Mouse (Mus musculus) kidney, postnatal 0 days (tissue): ENCODE measurements around the gene Cuedc2. TPM values are rescaled to one million over a fixed set of nuclear protein-coding genes. Genes with fewer than 3 reads are reported as not detected.

ENCODE experiments used
- ATAC-seq: fragments of 200-750 bp; cut with Nextera tagmentation; replicated peaks from 2 replicates; pipeline ENCODE4 v1.8.0; 2017; ENCODE audit warnings: low read depth, moderate number of reproducible peaks, moderate TSS enrichment, moderate library complexity; ENCODE audit not compliant: low FRiP score
- DNase-seq: peaks from one replicate; pipeline ENCODE4 v3.0.0-alpha.2; 2016; ENCODE audit warnings: low spot score
- H3K27ac ChIP-seq: fragments of 300-500 bp; sonication (generic); 2 replicates; pipeline ENCODE4 v1.5.1; 2014; ENCODE audit warnings: mild to moderate bottlenecking
- H3K27me3 ChIP-seq: fragments of 300-500 bp; sonication (generic); 2 replicates; pipeline ENCODE4 v1.6.1; 2014; ENCODE audit warnings: low read length, mixed read lengths; ENCODE audit not compliant: insufficient read depth
- H3K36me3 ChIP-seq: fragments of 300-500 bp; sonication (generic); 2 replicates; pipeline ENCODE4 v1.6.1; 2014; ENCODE audit warnings: low read length, mixed read lengths; ENCODE audit not compliant: insufficient read depth
- H3K4me1 ChIP-seq: fragments of 300-500 bp; sonication (generic); replicated peaks from 2 replicates; pipeline ENCODE4 v1.6.1; 2014; ENCODE audit warnings: antibody characterized with exemption, low read length, mixed read lengths; ENCODE audit not compliant: insufficient read depth
- H3K4me2 ChIP-seq: fragments of 300-500 bp; sonication (generic); 2 replicates; pipeline ENCODE4 v1.6.1; 2014; ENCODE audit warnings: mild to moderate bottlenecking, low read length, moderate library complexity, mixed read lengths
- H3K4me3 ChIP-seq: fragments of 300-500 bp; sonication (generic); replicated peaks from 2 replicates; pipeline ENCODE4 v1.5.1; 2014; ENCODE audit warnings: low read depth, low read length
- H3K9ac ChIP-seq: fragments of 300-500 bp; sonication (generic); 2 replicates; pipeline ENCODE4 v1.6.1; 2014; ENCODE audit warnings: low read depth, low read length
- H3K9me3 ChIP-seq: fragments of 300-500 bp; sonication (generic); replicated peaks from 2 replicates; pipeline ENCODE4 v1.6.1; 2016; ENCODE audit warnings: low read length, inconsistent platforms, mixed read lengths
- CTCF ChIP-seq: IDR thresholded peaks from 2 replicates; pipeline ENCODE4 v1.5.1; 2016; ENCODE audit warnings: antibody characterized with exemption, low read depth, mild to moderate bottlenecking, moderate library complexity
- WGBS: fragments of 180-500 bp; shearing (Covaris S2); extraction: QIAGEN DNeasy Blood & Tissue Kit; methylation state at CpG from one replicate; pipeline ENCODE4 v1.1.7; 2014; 5-methylcytosine and 5-hydroxymethylcytosine counted together
- polyA plus RNA-seq: library from polyadenylated mRNA; unstranded; fragments of >200 nt; fragmentation: Nextera tagmentation; extraction: Ambion mirVana; gene quantifications from 2 replicates; pipeline ENCODE4 v1.2.1, GENCODE M21; 2015

Cuedc2 gene
- polyA plus RNA-seq, 1 experiment from 2014 or later, result 167 TPM

DNA sequence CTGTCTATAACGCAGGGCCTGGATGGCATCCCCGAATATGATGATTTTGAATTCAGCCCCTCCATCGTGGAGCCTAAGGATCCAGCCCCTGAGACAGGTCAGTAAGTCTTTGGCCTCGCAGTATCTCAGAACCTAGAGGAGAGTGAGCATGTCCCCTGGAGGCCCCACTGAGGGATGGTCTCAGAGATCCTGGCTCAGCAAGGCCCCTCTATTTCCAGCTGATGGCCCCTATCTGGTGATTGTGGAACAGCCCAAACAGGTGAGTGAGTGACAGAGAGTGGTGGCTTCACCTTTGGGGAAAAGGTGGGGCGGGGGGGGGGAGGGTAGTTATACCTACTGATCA, 32.3 kb downstream of the Cuedc2 start:
- no peak overlapping the region for H3K27ac ChIP-seq
- peaks cover 5% of the 10 kb centered on the region; the same call in 1 of the 2 replicates for H3K4me1 ChIP-seq
- H3K4me2 ChIP-seq, result peak overlapping the region; percentile 98
- peak overlapping the region; percentile 71 for H3K9ac ChIP-seq
- no peaks in the 10 kb centered on the region for H3K9me3 ChIP-seq
- peak overlapping the region; percentile 75 for H3K4me3 ChIP-seq
- no peak for TF ChIP-seq CTCF
- no peak for ATAC-seq
- no peaks in the 10 kb centered on the region for H3K27me3 ChIP-seq
- DNase-seq, result no peak
- H3K36me3 ChIP-seq, result peaks cover 12% of the 10 kb centered on the region
- WGBS, result 55% methylated on average over 5 of the region's 5 CpGs

DNA sequence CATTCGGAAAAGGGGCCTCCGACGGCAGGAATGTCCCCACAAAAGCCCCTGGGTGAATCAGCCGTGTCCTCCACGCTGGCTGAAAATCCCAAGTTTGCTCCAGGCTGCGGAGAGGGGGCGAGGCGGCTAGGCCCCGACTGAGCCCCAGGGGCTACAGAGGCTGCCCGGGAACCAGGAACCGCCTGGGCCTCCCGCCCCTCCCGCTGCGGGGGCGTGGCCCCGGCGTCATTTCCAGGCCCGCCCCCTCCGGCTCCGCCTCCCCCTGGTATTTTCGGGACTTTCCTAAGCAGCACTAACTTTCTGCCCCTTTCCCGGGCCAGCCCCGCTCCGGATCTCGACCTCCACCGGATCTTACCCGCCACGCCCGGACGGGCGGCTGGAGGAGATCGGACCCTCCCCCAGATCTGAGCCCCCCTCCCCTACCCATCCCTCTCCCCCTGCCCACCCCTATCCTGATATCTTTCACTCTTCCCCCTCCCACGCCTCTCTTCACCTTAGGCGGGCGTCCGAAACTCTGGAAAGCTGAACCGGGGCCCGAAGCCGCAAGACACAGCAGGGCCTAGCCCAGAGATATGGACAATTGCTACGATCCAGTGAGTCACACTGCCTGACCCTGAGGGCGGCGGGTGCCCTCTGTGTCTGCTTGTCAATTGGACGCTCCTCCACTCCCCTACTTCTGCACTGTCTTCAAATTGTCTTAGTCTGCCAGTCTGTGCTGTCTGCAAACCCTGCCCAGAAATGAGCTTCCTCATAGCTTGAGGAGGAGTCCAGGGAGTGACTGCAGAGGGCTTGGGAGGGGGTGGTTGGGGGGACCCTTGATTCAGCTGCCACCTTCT, 32.9 kb downstream of the Cuedc2 start:
- Histone ChIP-seq H3K27ac (peak overlapping the region; percentile 91), H3K27me3 (no peaks in the 10 kb centered on the region), H3K9ac (peak overlapping the region; percentile 71), H3K4me1 (peaks cover 5% of the 10 kb centered on the region; the same call in 1 of the 2 replicates), H3K4me3 (peak overlapping the region; percentile 75), H3K9me3 (no peaks in the 10 kb centered on the region), H3K36me3 (peaks cover 6% of the 10 kb centered on the region; the same call in 1 of the 2 replicates), H3K4me2 (peak overlapping the region; percentile 98)
- under 1% methylated on average over 42 of the region's 43 CpGs for WGBS
- DNase-seq (peak; percentile 90), ATAC-seq (peak; percentile 70)
- no peak for TF ChIP-seq CTCF

- H3K4me2 ChIP-seq, result peak overlapping the region; percentile 98
- no peaks in the 10 kb centered on the region for H3K9me3 ChIP-seq
- H3K36me3 ChIP-seq, result peaks cover 3% of the 10 kb centered on the region; the same call in 1 of the 2 replicates
- peak; percentile 25 for ATAC-seq
- H3K9ac ChIP-seq, result peak overlapping the region; percentile 71
- no peak for DNase-seq
- no peak for TF ChIP-seq CTCF
- peaks cover 5% of the 10 kb centered on the region; the same call in 1 of the 2 replicates for H3K4me1 ChIP-seq
- H3K27ac ChIP-seq, result peak overlapping the region; percentile 91
- peak overlapping the region; percentile 75 for H3K4me3 ChIP-seq
- under 1% methylated on average over 34 of the region's 34 CpGs for WGBS
- no peaks in the 10 kb centered on the region for H3K27me3 ChIP-seq
These were observed 33.6 kb downstream of the Cuedc2 start for GRCm38 (mm10) chr19:46304908-46305333.

DNA sequence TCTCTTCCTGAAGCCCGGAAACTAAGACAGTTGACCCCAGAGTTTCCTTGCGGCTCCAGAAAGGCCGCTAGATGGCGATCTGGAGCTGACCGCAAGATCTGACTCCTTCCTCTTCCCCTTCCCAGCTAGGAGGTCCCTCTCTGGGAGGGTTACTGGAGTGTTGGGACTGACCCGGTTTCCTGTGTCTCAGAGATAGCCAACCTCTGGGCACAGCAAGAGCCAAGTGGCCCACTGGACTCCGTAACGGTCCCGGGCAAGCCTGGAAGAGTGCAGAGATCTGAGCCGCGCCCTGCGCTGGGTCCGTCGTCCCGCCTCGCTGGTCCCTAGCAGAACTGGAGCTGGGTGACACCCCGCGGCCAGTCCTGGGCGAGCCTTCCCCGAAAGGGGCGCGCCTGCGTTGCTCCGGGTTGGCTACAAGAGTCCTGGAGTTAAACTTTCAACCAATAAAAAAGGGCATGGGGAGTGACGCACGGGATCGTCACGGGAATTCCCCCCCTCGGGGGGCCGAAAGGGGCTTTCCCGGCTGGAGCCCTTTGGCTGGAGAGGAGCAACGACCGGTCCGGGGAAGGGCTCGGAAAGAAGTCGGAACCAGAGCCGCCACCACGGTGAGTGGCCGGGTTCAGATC, 34.2 kb downstream of the Cuedc2 start, which contains the start of gene Nfkb2:
TSS of gene Nfkb2 (plus strand) at position 105 of the 626 bp plus-strand sequence.
- Histone ChIP-seq H3K4me1 (peaks cover 5% of the 10 kb centered on the region; the same call in 1 of the 2 replicates), H3K9me3 (no peaks in the 10 kb centered on the region), H3K4me3 (peak within 1 kb of the TSS; percentile 75), H3K9ac (peak within 1 kb of the TSS; percentile 71), H3K36me3 (no peaks in the 10 kb centered on the region), H3K27me3 (no peaks in the 10 kb centered on the region), H3K27ac (peak within 1 kb of the TSS; percentile 91), H3K4me2 (peak within 1 kb of the TSS; percentile 98)
- peak; percentile 91 for TF ChIP-seq CTCF
- under 1% methylated on average over 39 of the region's 39 CpGs for WGBS
- DNase-seq (peak; percentile 97), ATAC-seq (peak; percentile 93)

- ATAC-seq (no peak), DNase-seq (no peak)
- Histone ChIP-seq H3K36me3 (no peaks in the 10 kb centered on the region), H3K4me3 (peak overlapping the region; percentile 75), H3K27me3 (no peaks in the 10 kb centered on the region), H3K4me1 (peaks cover 5% of the 10 kb centered on the region; the same call in 1 of the 2 replicates), H3K9ac (peak overlapping the region; percentile 47; the same call in 1 of the 2 replicates), H3K9me3 (no peaks in the 10 kb centered on the region), H3K27ac (peak overlapping the region; percentile 91), H3K4me2 (peak overlapping the region; percentile 98)
- TF ChIP-seq CTCF, result no peak
- 54% methylated on average over 18 of the region's 18 CpGs for WGBS
These were observed 35.0 kb downstream of the Cuedc2 start for GRCm38 (mm10) chr19:46303251-46304215.
